Mouse (Mus musculus) ES-E14 (cell line): ENCODE measurements at regions not wholly inside any gene's neighbourhood (a gene's known extent, or its start where the extent isn't known, plus 50 kb on each side); places are given as distances from the start of the nearest gene placed in this dataset.

Experiments
- DNase-seq: peaks from one replicate; pipeline ENCODE4 v3.0.0-alpha.2; 2013; ENCODE audit warnings: low read depth, low spot score
- H3K27ac ChIP-seq: 2 replicates; pipeline ENCODE4 v1.5.1; 2012; ENCODE audit warnings: low read depth, mild to moderate bottlenecking, low read length, moderate library complexity, mixed read lengths; ENCODE audit not compliant: poor library complexity, insufficient read depth, severe bottlenecking
- H3K36me3 ChIP-seq: 2 replicates; pipeline ENCODE4 v1.6.1; 2012; ENCODE audit warnings: mild to moderate bottlenecking, low read length, moderate library complexity, mixed read lengths; ENCODE audit not compliant: control insufficient read depth, poor library complexity, insufficient read depth, severe bottlenecking
- H3K4me1 ChIP-seq, 2 experiments: fragments of 150-350 bp in 1 of 2; sonication (generic) in 1 of 2; 2 replicates each; pipeline ENCODE4 v1.6.1; 2012; ENCODE audit warnings: low read length in 2 of 2, mild to moderate bottlenecking in 1 of 2, mixed read lengths in 1 of 2; ENCODE audit not compliant: control insufficient read depth in 2 of 2, insufficient read depth in 2 of 2, poor library complexity in 1 of 2
- H3K4me3 ChIP-seq, 2 experiments: fragments of 150-350 bp in 1 of 2; sonication (generic) in 1 of 2; 2 replicates each; pipeline ENCODE4 v1.5.1; 2012; ENCODE audit warnings: low read length in 2 of 2, low read depth in 1 of 2, mild to moderate bottlenecking in 1 of 2, mixed read lengths in 1 of 2; ENCODE audit not compliant: insufficient read depth in 1 of 2, poor library complexity in 1 of 2, severe bottlenecking in 1 of 2
- H3K9ac ChIP-seq: 2 replicates; pipeline ENCODE4 v1.6.1; 2012; ENCODE audit warnings: low read depth, mild to moderate bottlenecking, low read length, mixed read lengths; ENCODE audit not compliant: poor library complexity, insufficient read depth, severe bottlenecking
- H3K9me3 ChIP-seq: fragments of 150-350 bp; sonication (generic); 2 replicates; pipeline ENCODE4 v1.6.1; 2012; ENCODE audit warnings: low read depth, mild to moderate bottlenecking, low read length; ENCODE audit not compliant: control insufficient read depth, insufficient read depth
- CHD2 ChIP-seq: IDR thresholded peaks from 2 replicates; pipeline ENCODE4 v1.6.1; 2014; ENCODE audit warnings: mild to moderate bottlenecking, low read depth, low read length, inconsistent platforms
- HCFC1 ChIP-seq: IDR thresholded peaks from 2 replicates; pipeline ENCODE4 v1.6.1; 2012; ENCODE audit warnings: low read length, inconsistent platforms, borderline replicate concordance; ENCODE audit not compliant: insufficient read depth
- MAFK ChIP-seq: IDR thresholded peaks from 2 replicates; pipeline ENCODE4 v1.6.1; 2014; ENCODE audit warnings: mild to moderate bottlenecking, low read depth, low read length, inconsistent platforms; ENCODE audit not compliant: insufficient read depth
- ZC3H11A ChIP-seq: IDR thresholded peaks from 2 replicates; pipeline ENCODE4 v1.6.1; 2012; ENCODE audit warnings: low read depth, mild to moderate bottlenecking, inconsistent platforms, low read length, borderline replicate concordance
- ZNF384 ChIP-seq: IDR thresholded peaks from 2 replicates; pipeline ENCODE4 v1.6.1; 2012; ENCODE audit warnings: low read depth, low read length, inconsistent platforms
- in situ Hi-C, 2 experiments: fragments of 600-800 bp; cut with MboI; formaldehyde crosslinking; loops; one replicate each; pipeline ENCODE4 v1.15.1; 2025; ENCODE audit warnings: low sequenced_read_pairs in 2 of 2, inconsistent platforms in 1 of 2; ENCODE audit not compliant: unreplicated experiment in 2 of 2

- Histone ChIP-seq H3K9me3 (no peaks in the 10 kb centered on the region), H3K36me3 (no peaks in the 10 kb centered on the region), H3K4me3 (no peak overlapping the region), H3K4me1 (no peaks in the 10 kb centered on the region), H3K9ac (no peak overlapping the region), H3K27ac (no peak overlapping the region)
- TF ChIP-seq HCFC1 (no peak), ZC3H11A (no peak), MAFK (no peak), CHD2 (no peak), ZNF384 (no peak)
- DNase-seq = no peak
- in situ Hi-C loops = no loop called here
These were observed 553.6 kb upstream of the Acvr2a start for GRCm38 (mm10) chr2:48260299-48260698.
